Mouse (Mus musculus) liver, adult 2 months (tissue): Measurements from ENCODE around the gene Duox1. TPM values are rescaled to one million over a fixed set of nuclear protein-coding genes. Genes with fewer than 3 reads are reported as not detected.

ENCODE experiments used
- DNase-seq: peaks from one replicate; pipeline ENCODE4 v3.0.0-alpha.2; 2011; ENCODE audit warnings: low read depth, low spot score; ENCODE audit errors: extremely low read depth
- H3K27ac ChIP-seq: fragments of 200-500 bp; replicated peaks from 2 replicates; pipeline ENCODE4 v1.5.1; 2012; ENCODE audit warnings: low read depth, mild to moderate bottlenecking, control low read depth, inconsistent platforms, low read length; ENCODE audit not compliant: insufficient read depth
- H3K27me3 ChIP-seq: fragments of 200-500 bp; 2 replicates; pipeline ENCODE4 v1.6.1; 2012; ENCODE audit warnings: mild to moderate bottlenecking, moderate library complexity, low read length, inconsistent platforms; ENCODE audit not compliant: control insufficient read depth, insufficient read depth
- H3K36me3 ChIP-seq: fragments of 200-500 bp; 2 replicates; pipeline ENCODE4 v1.6.1; 2012; ENCODE audit warnings: low read length, inconsistent platforms; ENCODE audit not compliant: control insufficient read depth, insufficient read depth
- H3K4me1 ChIP-seq: fragments of 200-500 bp; 2 replicates; pipeline ENCODE4 v1.6.1; 2011; ENCODE audit warnings: low read length; ENCODE audit not compliant: control insufficient read depth, insufficient read depth
- H3K4me3 ChIP-seq: fragments of 200-500 bp; 2 replicates; pipeline ENCODE4 v1.5.1; 2011; ENCODE audit warnings: low read depth, mild to moderate bottlenecking, control low read depth, low read length, moderate library complexity; ENCODE audit not compliant: insufficient read depth
- H3K79me2 ChIP-seq: fragments of 200-500 bp; 2 replicates; pipeline ENCODE4 v1.6.1; 2012; ENCODE audit warnings: inconsistent platforms, mild to moderate bottlenecking, low read length, moderate library complexity; ENCODE audit not compliant: control insufficient read depth, insufficient read depth
- H3K9ac ChIP-seq: fragments of 200-500 bp; 2 replicates; pipeline ENCODE4 v1.6.1; 2012; ENCODE audit warnings: low read depth, mild to moderate bottlenecking, control low read depth, inconsistent platforms, low read length
- CTCF ChIP-seq: fragments of 200-500 bp; IDR thresholded peaks from 2 replicates; pipeline ENCODE4 v1.5.1; 2011; ENCODE audit warnings: low read depth, low read length, control low read depth
- POLR2A ChIP-seq: fragments of 200-500 bp; IDR thresholded peaks from 2 replicates; pipeline ENCODE4 v1.6.1; 2011; ENCODE audit warnings: low read length, control low read depth; ENCODE audit not compliant: insufficient read depth; ENCODE audit errors: extremely low read depth
- WGBS: fragments of 180-500 bp; shearing (Covaris S2); methylation state at CpG from one replicate; pipeline ENCODE4 v1.1.7; 2018; 5-methylcytosine and 5-hydroxymethylcytosine counted together
- polyA plus RNA-seq: library from polyadenylated mRNA; depleted of rRNA; stranded (reverse); fragments of >200 nt; gene quantifications from 2 replicates; pipeline ENCODE4 v1.2.3, GENCODE M21; 2012; rRNA removed
- total RNA-seq: library from RNA; depleted of rRNA; stranded (reverse); fragments of >200 nt; gene quantifications from 2 replicates; pipeline ENCODE4 v1.2.3, GENCODE M21; 2014; rRNA removed

Gene Duox1
- total RNA-seq = not detected in 2 replicates
- not detected in 2 replicates for polyA plus RNA-seq

DNA sequence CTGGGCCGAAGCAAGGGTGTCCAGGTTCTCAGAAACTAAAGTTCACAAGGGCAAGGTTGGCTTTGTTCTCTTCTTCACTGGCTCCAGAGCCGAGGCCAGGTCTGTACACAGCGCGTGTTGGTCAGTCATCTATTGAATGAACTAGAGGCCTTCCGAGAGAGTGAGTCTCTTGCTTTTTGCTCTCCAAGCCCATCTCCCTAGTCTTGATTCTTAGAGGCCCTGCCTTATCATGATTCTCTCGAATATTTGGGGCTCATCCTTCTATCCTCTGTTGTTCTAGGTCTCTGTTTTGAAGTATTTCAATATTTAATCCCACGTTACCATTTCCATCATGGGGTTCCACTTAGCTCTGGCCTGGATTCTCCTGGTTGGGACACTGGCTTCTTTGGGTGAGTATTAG lies at the start of gene Duox1:
Duox1 (plus strand) TSS at position 301 of the 400 bp plus-strand sequence.
- H3K79me2 ChIP-seq = no peaks in the 10 kb centered on the region

DNA sequence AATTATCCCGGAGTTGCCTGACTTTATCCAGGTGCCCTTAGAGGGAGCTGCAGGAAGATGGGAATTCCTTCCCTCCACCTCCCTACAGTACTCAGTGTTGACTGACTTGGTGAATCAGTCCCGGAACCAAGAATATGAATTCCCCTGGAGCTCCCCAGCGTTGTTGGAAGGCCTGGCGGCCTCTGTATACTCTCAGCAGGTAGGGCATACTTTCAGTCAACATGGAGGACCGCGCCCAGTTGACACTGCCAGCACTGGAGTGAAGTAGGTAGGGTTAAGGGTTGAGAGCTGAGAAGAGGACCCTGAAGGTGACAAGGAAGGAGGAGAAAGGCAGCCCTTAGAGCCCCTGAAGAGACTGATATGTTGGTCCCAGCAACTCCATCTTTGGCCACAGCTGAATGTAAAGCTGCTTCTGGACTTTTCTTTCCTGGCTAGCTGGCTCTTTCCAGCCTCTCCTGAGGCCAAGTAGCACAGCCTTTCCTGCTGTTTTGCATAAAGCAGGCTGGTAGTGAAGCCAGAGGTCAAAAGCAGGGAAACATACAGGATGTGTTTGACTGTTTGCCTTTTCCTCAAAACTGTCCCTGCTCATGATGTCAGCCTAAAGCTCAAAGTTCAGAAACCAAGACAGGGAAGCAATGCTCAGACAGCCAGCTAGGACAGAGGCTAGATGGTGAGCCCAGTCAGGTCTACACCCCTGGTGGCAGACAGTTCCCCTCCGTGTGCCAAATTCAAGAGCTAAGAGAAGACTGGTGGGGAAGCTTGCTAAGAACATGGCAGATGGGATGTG lies 48.9 kb upstream of the Duox1 start:
- TF ChIP-seq CTCF = peak; percentile 57
- TF ChIP-seq POLR2A = no peak
- no peaks in the 10 kb centered on the region for H3K4me1 ChIP-seq
- peak; percentile 92 for DNase-seq
- WGBS = 44% methylated on average over 7 of the region's 7 CpGs
- no peaks in the 10 kb centered on the region for H3K27me3 ChIP-seq
- no peaks in the 10 kb centered on the region for H3K79me2 ChIP-seq
- H3K36me3 ChIP-seq = peaks cover 38% of the 10 kb centered on the region
- peak overlapping the region; percentile 43 for H3K27ac ChIP-seq
- no peak overlapping the region for H3K4me3 ChIP-seq
- H3K9ac ChIP-seq = no peak overlapping the region

More for the DNA sequence above, at the start of gene Duox1:
- Histone ChIP-seq H3K4me3 (no peak within 1 kb of the TSS), H3K27ac (no peak within 1 kb of the TSS), H3K27me3 (no peaks in the 10 kb centered on the region; the same call in none of the 2 replicates), H3K4me1 (peaks cover 5% of the 10 kb centered on the region), H3K9ac (no peak within 1 kb of the TSS), H3K36me3 (no peaks in the 10 kb centered on the region)
- no peak for DNase-seq
- WGBS = 85% methylated on average over 7 of the region's 7 CpGs
- no peak for TF ChIP-seq POLR2A
- TF ChIP-seq CTCF = no peak

DNA sequence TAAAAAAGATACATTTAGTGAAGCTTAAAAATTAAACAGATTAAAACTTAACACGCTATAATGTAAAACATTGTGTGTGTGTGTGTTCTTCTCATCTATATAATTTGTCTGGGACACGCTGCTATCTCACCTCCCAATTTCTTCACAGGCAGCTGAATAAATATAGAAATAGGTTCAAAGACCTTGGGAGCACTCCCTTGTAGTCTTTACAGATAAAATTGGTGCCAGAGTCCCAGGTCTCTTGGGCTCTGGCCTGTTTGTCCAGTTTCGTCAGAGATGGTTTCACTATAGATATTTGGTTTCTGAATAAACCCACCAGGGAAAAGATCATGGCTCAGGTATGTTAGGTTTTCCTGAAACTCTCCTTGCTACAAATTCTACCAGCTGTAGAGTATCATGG lies 36.7 kb upstream of the Duox1 start:
- H3K27ac ChIP-seq = no peak overlapping the region
- no peak for TF ChIP-seq POLR2A
- no peak for TF ChIP-seq CTCF
- 23% methylated on average over 3 of the region's 3 CpGs for WGBS

DNA sequence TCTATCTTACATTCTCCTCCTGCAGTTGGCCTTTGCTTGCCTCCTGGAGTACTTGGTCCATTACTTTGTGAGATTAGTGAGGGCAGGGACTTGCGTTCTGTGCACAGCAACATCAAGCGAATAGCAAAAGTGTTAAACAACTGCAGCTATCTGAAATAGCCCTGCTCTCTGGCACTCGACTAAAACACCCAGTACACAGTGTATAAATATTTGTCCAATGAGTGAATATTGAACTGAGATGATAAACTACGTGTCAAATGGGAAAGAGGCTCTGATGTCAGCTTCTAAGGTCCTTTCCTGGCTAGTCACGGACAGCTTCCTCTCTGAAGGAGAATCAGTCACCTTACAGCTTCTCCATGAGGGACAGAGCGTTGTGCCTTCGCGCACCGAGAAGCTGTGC lies 31.4 kb upstream of the Duox1 start:
- WGBS = 49% methylated on average over 9 of the region's 9 CpGs
- Histone ChIP-seq H3K4me3 (no peak overlapping the region), H3K4me1 (no peaks in the 10 kb centered on the region), H3K36me3 (no peaks in the 10 kb centered on the region), H3K27me3 (no peaks in the 10 kb centered on the region), H3K27ac (no peak overlapping the region), H3K9ac (no peak overlapping the region), H3K79me2 (no peaks in the 10 kb centered on the region)
- TF ChIP-seq POLR2A (no peak), CTCF (no peak)
- no peak for DNase-seq

More for the DNA sequence above, 36.7 kb upstream of the Duox1 start:
- Histone ChIP-seq H3K9ac (no peak overlapping the region), H3K79me2 (no peaks in the 10 kb centered on the region), H3K36me3 (no peaks in the 10 kb centered on the region), H3K4me3 (no peak overlapping the region), H3K4me1 (peaks cover 1% of the 10 kb centered on the region; the same call in 1 of the 2 replicates), H3K27me3 (no peaks in the 10 kb centered on the region)
- peak; percentile 65 for DNase-seq

DNA sequence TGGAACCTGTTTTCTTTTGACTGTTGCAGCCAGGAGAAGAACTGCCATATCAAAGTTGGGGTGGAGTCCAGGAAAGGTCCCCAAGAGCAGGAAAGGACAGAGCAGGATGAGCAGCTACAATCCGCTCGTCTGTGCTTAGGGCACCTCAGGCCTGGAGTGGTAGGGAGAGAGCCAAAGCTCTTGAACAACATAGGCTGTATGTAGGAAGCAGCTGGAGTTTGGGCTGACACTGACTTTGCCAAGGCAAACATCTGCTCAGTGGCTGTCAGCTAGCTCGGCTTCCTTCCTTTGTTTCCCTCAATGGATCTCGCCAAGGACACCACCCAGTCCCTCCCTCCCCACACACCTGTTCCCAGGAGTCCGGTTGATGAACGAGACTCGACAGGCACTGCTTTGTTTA lies 29.3 kb upstream of the Duox1 start:
- no peak for DNase-seq
- H3K4me3 ChIP-seq = no peak overlapping the region
- H3K9ac ChIP-seq = no peak overlapping the region
- H3K4me1 ChIP-seq = no peaks in the 10 kb centered on the region
- 45% methylated on average over 7 of the region's 7 CpGs for WGBS
- H3K36me3 ChIP-seq = no peaks in the 10 kb centered on the region
- H3K27me3 ChIP-seq = no peaks in the 10 kb centered on the region
- no peak overlapping the region for H3K27ac ChIP-seq
- TF ChIP-seq POLR2A (no peak), CTCF (no peak)
- H3K79me2 ChIP-seq = no peaks in the 10 kb centered on the region

DNA sequence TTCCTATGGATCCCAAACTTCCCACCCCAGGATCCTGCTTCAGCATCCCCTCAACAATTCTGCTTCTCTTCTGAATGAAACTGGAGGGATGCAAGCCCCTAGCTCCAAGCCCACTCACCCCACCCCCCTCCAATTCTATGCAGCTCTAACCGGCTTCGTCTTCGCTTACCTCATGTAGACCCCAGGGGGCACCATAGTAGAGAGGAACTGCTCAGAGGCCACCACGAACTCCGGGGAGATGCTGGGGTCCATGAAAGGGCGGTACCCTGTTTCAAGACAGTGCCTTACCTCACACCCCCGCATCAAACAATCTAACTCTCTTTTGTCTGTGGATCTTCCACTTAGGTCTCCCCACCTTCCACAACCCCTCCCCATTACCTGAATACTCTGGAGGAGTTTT lies 20.6 kb upstream of the Duox1 start:
- H3K79me2 ChIP-seq = no peaks in the 10 kb centered on the region
- H3K9ac ChIP-seq = no peak overlapping the region
- no peaks in the 10 kb centered on the region for H3K36me3 ChIP-seq
- no peak overlapping the region for H3K4me3 ChIP-seq
- TF ChIP-seq POLR2A = no peak
- no peak for TF ChIP-seq CTCF
- no peak for DNase-seq
- H3K4me1 ChIP-seq = peaks cover 7% of the 10 kb centered on the region
- peaks cover 23% of the 10 kb centered on the region for H3K27me3 ChIP-seq
- H3K27ac ChIP-seq = no peak overlapping the region
- WGBS = 8% methylated on average over 7 of the region's 7 CpGs
